Mouse (Mus musculus): ENCODE measurements around the gene Smim13. TPM values are rescaled to one million over a fixed set of nuclear protein-coding genes. Genes with fewer than 3 reads are reported as not detected.

Gene Smim13
- polyA plus RNA-seq, 1 experiment from 2014 or later, result 8.7 TPM

GRCm38 (mm10) chr13:41295886-41296285 is 46.2 kb downstream of the Smim13 start:
- Histone ChIP-seq H3K4me3 (ENCODE audit: low read length) (no peak overlapping the region), H3K36me3 (ENCODE audit: control insufficient read depth, insufficient read depth, low read length) (no peaks in the 10 kb centered on the region), H3K9ac (ENCODE audit: low read depth, low read length) (no peak overlapping the region), H3K4me1 (ENCODE audit: control insufficient read depth, insufficient read depth, low read length) (peaks cover 6% of the 10 kb centered on the region; the same call in 1 of the 2 replicates), H3K27me3 (replicated peaks; ENCODE audit: control insufficient read depth, insufficient read depth, low read length) (no peaks in the 10 kb centered on the region), H3K4me2 (ENCODE audit: low read depth, low read length) (no peak overlapping the region), H3K9me3 (ENCODE audit: control insufficient read depth, low read length) (no peaks in the 10 kb centered on the region), H3K27ac (ENCODE audit: low read length) (no peak overlapping the region)
- no peak for ATAC-seq
- 66% methylated on average over 6 of the region's 6 CpGs for WGBS

GRCm38 (mm10) chr13:41296396-41296795 is 46.8 kb downstream of the Smim13 start:
- no peaks in the 10 kb centered on the region for H3K27me3 ChIP-seq (replicated peaks; ENCODE audit: control insufficient read depth, insufficient read depth, low read length)
- H3K9me3 ChIP-seq (ENCODE audit: control insufficient read depth, low read length), result no peaks in the 10 kb centered on the region
- H3K9ac ChIP-seq (ENCODE audit: low read depth, low read length), result no peak overlapping the region
- no peak overlapping the region for H3K27ac ChIP-seq (ENCODE audit: low read length)
- no peak for ATAC-seq
- no peak overlapping the region for H3K4me2 ChIP-seq (ENCODE audit: low read depth, low read length)
- H3K4me3 ChIP-seq (ENCODE audit: low read length), result no peak overlapping the region
- H3K36me3 ChIP-seq (ENCODE audit: control insufficient read depth, insufficient read depth, low read length), result no peaks in the 10 kb centered on the region
- 84% methylated on average over 10 of the region's 10 CpGs for WGBS
- peaks cover 6% of the 10 kb centered on the region; the same call in 1 of the 2 replicates for H3K4me1 ChIP-seq (ENCODE audit: control insufficient read depth, insufficient read depth, low read length)

- H3K9me3 ChIP-seq (ENCODE audit: control insufficient read depth, low read length), result no peaks in the 10 kb centered on the region
- H3K4me1 ChIP-seq (ENCODE audit: control insufficient read depth, insufficient read depth, low read length), result peaks cover 6% of the 10 kb centered on the region; the same call in 1 of the 2 replicates
- WGBS, result 20% methylated on average over 2 of the region's 2 CpGs
- 0 out of 2 replicates have a peak, but pooled peaks have one; percentile 52 for ATAC-seq
- no peaks in the 10 kb centered on the region for H3K36me3 ChIP-seq (ENCODE audit: control insufficient read depth, insufficient read depth, low read length)
- H3K27me3 ChIP-seq (replicated peaks; ENCODE audit: control insufficient read depth, insufficient read depth, low read length), result no peaks in the 10 kb centered on the region
- H3K9ac ChIP-seq (ENCODE audit: low read depth, low read length), result no peak overlapping the region
- no peak overlapping the region for H3K27ac ChIP-seq (ENCODE audit: low read length)
- no peak overlapping the region for H3K4me2 ChIP-seq (ENCODE audit: low read depth, low read length)
- no peak overlapping the region for H3K4me3 ChIP-seq (ENCODE audit: low read length)
These were observed 48.9 kb downstream of the Smim13 start for GRCm38 (mm10) chr13:41298533-41298932.

- no peaks in the 10 kb centered on the region for H3K27me3 ChIP-seq (replicated peaks; ENCODE audit: control insufficient read depth, insufficient read depth, low read length)
- 49% methylated on average over 5 of the region's 5 CpGs for WGBS
- H3K4me2 ChIP-seq (ENCODE audit: low read depth, low read length), result no peak overlapping the region
- no peaks in the 10 kb centered on the region for H3K36me3 ChIP-seq (ENCODE audit: control insufficient read depth, insufficient read depth, low read length)
- H3K9ac ChIP-seq (ENCODE audit: low read depth, low read length), result no peak overlapping the region
- no peak overlapping the region for H3K27ac ChIP-seq (ENCODE audit: low read length)
- H3K4me1 ChIP-seq (ENCODE audit: control insufficient read depth, insufficient read depth, low read length), result peaks cover 6% of the 10 kb centered on the region; the same call in 1 of the 2 replicates
- no peaks in the 10 kb centered on the region for H3K9me3 ChIP-seq (ENCODE audit: control insufficient read depth, low read length)
- no peak for ATAC-seq
- no peak overlapping the region for H3K4me3 ChIP-seq (ENCODE audit: low read length)
These were observed 49.4 kb downstream of the Smim13 start for GRCm38 (mm10) chr13:41298996-41299395.

DNA sequence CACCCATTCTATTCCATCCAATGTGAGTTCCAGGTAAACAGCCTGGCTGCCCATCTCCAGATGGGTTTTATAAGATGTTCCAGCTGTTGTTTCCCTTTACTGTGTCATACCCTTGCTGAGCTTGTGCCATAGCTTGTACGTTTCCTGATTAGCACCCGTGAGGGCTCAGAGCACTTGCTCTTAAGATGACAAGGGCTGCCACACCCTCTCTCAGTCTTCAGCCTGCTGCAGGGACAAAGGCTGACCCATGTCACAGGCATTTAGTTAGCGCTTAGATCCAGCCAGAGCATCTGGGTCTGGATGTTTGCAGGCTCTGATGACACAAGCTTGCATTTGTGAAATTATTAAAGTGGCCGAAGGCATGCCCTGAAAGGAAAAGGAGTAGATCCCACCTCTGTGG is 50.4 kb downstream of the Smim13 start:
- Histone ChIP-seq H3K36me3 (ENCODE audit: control insufficient read depth, insufficient read depth, low read length) (no peaks in the 10 kb centered on the region), H3K4me3 (ENCODE audit: low read length) (no peak overlapping the region), H3K4me2 (ENCODE audit: low read depth, low read length) (no peak overlapping the region), H3K9ac (ENCODE audit: low read depth, low read length) (no peak overlapping the region), H3K4me1 (ENCODE audit: control insufficient read depth, insufficient read depth, low read length) (peaks cover 6% of the 10 kb centered on the region; the same call in 1 of the 2 replicates), H3K27me3 (replicated peaks; ENCODE audit: control insufficient read depth, insufficient read depth, low read length) (no peaks in the 10 kb centered on the region), H3K27ac (ENCODE audit: low read length) (no peak overlapping the region), H3K9me3 (ENCODE audit: control insufficient read depth, low read length) (no peaks in the 10 kb centered on the region)
- peak; percentile 65; the same call in 1 of the 2 replicates for ATAC-seq
- WGBS, result 40% methylated on average over 4 of the region's 4 CpGs

DNA sequence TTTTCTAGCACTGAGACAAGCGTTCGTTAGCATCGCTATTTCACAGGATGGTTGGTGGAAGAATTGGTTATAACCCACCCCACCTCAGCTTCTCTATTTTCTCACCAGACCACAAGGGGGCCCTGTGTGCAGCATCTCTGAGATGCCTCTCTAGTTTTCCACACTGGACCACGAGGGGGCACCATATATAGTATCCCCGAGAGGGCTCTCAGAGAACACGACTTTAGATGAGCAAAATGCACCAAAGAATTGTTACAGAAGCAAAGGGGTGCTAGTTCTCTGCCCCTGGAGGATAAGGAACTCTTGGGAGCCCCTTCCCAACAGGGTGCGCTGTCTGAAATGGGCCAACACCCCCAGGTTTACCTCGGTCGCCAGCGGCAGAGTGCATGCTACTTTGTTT is 53.1 kb downstream of the Smim13 start:
- H3K27ac ChIP-seq (ENCODE audit: low read length), result no peak overlapping the region
- H3K36me3 ChIP-seq (ENCODE audit: control insufficient read depth, insufficient read depth, low read length), result no peaks in the 10 kb centered on the region
- H3K9me3 ChIP-seq (ENCODE audit: control insufficient read depth, low read length), result no peaks in the 10 kb centered on the region
- ATAC-seq, result no peak
- H3K4me1 ChIP-seq (ENCODE audit: control insufficient read depth, insufficient read depth, low read length), result peaks cover 6% of the 10 kb centered on the region; the same call in 1 of the 2 replicates
- no peak overlapping the region for H3K4me2 ChIP-seq (ENCODE audit: low read depth, low read length)
- WGBS, result 63% methylated on average over 10 of the region's 10 CpGs
- H3K27me3 ChIP-seq (replicated peaks; ENCODE audit: control insufficient read depth, insufficient read depth, low read length), result no peaks in the 10 kb centered on the region
- no peak overlapping the region for H3K4me3 ChIP-seq (ENCODE audit: low read length)
- no peak overlapping the region for H3K9ac ChIP-seq (ENCODE audit: low read depth, low read length)

- WGBS, result 77% methylated on average over 5 of the region's 5 CpGs
- H3K9me3 ChIP-seq (ENCODE audit: control insufficient read depth, low read length), result no peaks in the 10 kb centered on the region
- H3K4me3 ChIP-seq (ENCODE audit: low read length), result no peak overlapping the region
- H3K27me3 ChIP-seq (replicated peaks; ENCODE audit: control insufficient read depth, insufficient read depth, low read length), result no peaks in the 10 kb centered on the region
- H3K27ac ChIP-seq (ENCODE audit: low read length), result no peak overlapping the region
- H3K9ac ChIP-seq (ENCODE audit: low read depth, low read length), result no peak overlapping the region
- ATAC-seq, result no peak
- peaks cover 7% of the 10 kb centered on the region; the same call in 1 of the 2 replicates for H3K4me1 ChIP-seq (ENCODE audit: control insufficient read depth, insufficient read depth, low read length)
- peaks cover 12% of the 10 kb centered on the region for H3K36me3 ChIP-seq (ENCODE audit: control insufficient read depth, insufficient read depth, low read length)
- no peak overlapping the region for H3K4me2 ChIP-seq (ENCODE audit: low read depth, low read length)
These were observed 71.1 kb downstream of the Smim13 start for GRCm38 (mm10) chr13:41320749-41321148.

DNA sequence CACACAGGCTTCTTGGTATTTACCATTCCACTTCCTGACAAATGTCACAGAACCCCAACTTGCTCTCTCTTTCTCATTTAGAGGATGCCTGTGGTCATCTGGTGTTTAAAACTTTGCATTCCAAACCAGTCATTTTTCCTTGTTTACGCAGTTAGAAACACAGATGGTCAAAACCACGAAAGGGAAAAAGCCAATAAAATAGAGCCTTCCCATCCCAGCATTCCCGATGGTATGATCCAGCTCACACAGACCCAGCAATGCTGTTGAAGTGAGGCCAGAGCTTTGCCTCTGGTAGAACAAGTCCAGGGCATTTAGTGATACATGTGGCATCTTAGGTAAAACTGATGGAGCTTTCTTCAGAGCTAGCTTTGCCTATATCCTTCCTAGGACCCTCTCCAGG is 71.8 kb downstream of the Smim13 start:
- Histone ChIP-seq H3K9me3 (ENCODE audit: control insufficient read depth, low read length) (no peaks in the 10 kb centered on the region), H3K36me3 (ENCODE audit: control insufficient read depth, insufficient read depth, low read length) (peaks cover 6% of the 10 kb centered on the region; the same call in 1 of the 2 replicates), H3K4me2 (ENCODE audit: low read depth, low read length) (no peak overlapping the region), H3K4me1 (ENCODE audit: control insufficient read depth, insufficient read depth, low read length) (peaks cover 7% of the 10 kb centered on the region; the same call in 1 of the 2 replicates), H3K27me3 (replicated peaks; ENCODE audit: control insufficient read depth, insufficient read depth, low read length) (no peaks in the 10 kb centered on the region), H3K4me3 (ENCODE audit: low read length) (no peak overlapping the region), H3K27ac (ENCODE audit: low read length) (peak overlapping the region; percentile 56), H3K9ac (ENCODE audit: low read depth, low read length) (no peak overlapping the region)
- 47% methylated on average over 3 of the region's 3 CpGs for WGBS
- 0 out of 2 replicates have a peak, but pooled peaks have one; percentile 36 for ATAC-seq

DNA sequence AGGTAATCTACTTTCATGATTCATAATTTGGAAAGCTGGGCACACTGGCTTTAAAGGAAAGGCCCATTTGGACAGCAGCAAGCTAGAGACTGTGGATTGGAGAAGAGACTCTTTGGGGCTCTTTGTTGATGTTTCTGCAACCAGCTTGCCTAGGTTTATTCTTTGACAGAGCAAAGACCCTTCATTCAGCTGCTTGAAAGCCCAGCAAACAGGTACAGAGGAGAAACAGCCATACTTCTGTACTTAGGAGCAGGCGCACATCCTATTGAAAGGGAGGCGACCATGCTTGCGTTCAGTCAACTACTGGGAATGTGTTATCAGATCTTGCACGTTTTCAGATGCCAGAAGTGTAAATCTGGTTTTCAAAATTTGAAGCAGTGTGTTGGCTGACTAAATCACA is 75.0 kb downstream of the Smim13 start:
- no peak overlapping the region for H3K4me3 ChIP-seq (ENCODE audit: low read length)
- no peaks in the 10 kb centered on the region for H3K27me3 ChIP-seq (replicated peaks; ENCODE audit: control insufficient read depth, insufficient read depth, low read length)
- 76% methylated on average over 4 of the region's 4 CpGs for WGBS
- H3K4me1 ChIP-seq (ENCODE audit: control insufficient read depth, insufficient read depth, low read length), result peaks cover 7% of the 10 kb centered on the region
- no peak overlapping the region for H3K9ac ChIP-seq (ENCODE audit: low read depth, low read length)
- H3K4me2 ChIP-seq (ENCODE audit: low read depth, low read length), result no peak overlapping the region
- no peak overlapping the region for H3K27ac ChIP-seq (ENCODE audit: low read length)
- ATAC-seq, result no peak
- H3K36me3 ChIP-seq (ENCODE audit: control insufficient read depth, insufficient read depth, low read length), result no peaks in the 10 kb centered on the region
- no peaks in the 10 kb centered on the region for H3K9me3 ChIP-seq (ENCODE audit: control insufficient read depth, low read length)

- Histone ChIP-seq H3K9ac (ENCODE audit: low read depth, low read length) (no peak overlapping the region), H3K4me3 (ENCODE audit: low read length) (no peak overlapping the region), H3K27ac (ENCODE audit: low read length) (no peak overlapping the region), H3K27me3 (replicated peaks; ENCODE audit: control insufficient read depth, insufficient read depth, low read length) (no peaks in the 10 kb centered on the region), H3K9me3 (ENCODE audit: control insufficient read depth, low read length) (no peaks in the 10 kb centered on the region), H3K4me2 (ENCODE audit: low read depth, low read length) (no peak overlapping the region), H3K4me1 (ENCODE audit: control insufficient read depth, insufficient read depth, low read length) (peaks cover 7% of the 10 kb centered on the region), H3K36me3 (ENCODE audit: control insufficient read depth, insufficient read depth, low read length) (no peaks in the 10 kb centered on the region)
- 80% methylated on average over 4 of the region's 4 CpGs for WGBS
- no peak for ATAC-seq
These were observed 75.7 kb downstream of the Smim13 start for GRCm38 (mm10) chr13:41325346-41325745.
